Mouse (Mus musculus): ENCODE measurements around the gene Terf2ip.

Gene Terf2ip

DNA sequence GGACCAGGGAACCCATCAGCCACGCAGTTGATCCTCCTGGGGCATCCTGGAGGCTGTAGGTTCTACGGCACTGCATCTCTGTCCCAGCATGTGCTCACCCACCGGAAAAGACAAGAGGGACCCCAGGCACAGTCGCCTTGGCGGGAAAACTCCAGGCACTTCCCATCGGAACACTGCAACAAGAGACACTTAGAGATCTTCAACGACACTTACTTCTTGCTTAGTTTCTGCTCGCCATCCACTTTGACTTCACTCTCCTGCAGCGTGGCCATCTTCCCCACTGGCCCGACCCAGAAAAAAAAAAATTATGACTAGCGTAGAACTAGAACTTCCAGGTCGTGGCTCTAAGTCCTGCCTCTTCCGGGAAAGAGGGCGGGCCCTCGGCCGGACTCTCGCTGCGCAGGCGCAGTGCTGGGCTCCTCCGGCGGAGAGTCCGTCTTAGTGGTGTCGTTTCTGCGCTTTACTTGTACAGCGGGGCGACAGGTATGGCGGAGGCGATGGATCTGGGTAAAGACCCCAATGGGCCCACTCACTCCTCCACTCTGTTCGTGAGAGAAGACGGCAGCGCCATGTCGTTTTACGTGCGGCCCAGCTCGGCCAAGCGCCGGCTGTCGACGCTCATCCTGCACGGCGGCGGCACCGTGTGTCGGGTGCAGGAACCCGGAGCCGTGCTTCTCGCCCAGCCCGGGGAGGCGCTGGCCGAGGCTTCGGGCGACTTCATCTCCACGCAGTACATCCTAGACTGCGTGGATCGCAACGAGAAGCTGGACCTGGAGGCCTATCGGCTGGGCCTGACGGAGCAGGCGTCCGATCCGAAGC lies at the start of gene Terf2ip, which contains the start of gene Kars:
Terf2ip (plus strand) TSS at position 402 of the 819 bp plus-strand sequence.
Kars (minus strand) TSS at position 327 of the 819 bp plus-strand sequence.
- in situ Hi-C loops (cut with MboI), result no loop called here

DNA sequence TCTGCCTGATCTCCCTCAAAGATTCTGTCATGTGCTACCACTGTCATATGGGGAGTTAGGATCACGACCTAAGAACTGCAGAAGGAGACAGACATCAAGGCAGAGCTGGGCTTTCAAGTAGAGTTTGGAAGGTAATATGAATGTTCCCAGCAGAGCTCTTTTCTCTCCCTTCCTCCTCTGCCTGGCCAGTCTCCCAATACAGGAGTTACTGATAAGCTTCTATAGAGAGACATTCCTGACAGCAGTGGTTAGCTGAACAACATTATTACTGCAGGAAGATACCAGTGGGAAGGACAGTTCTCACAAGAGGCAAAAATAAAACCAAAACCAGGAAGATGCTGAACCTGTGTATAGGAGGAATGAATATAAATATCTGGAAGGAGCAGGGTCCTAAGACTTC lies 48.6 kb upstream of the Terf2ip start:
- in situ Hi-C loops (cut with MboI), result no loop called here

DNA sequence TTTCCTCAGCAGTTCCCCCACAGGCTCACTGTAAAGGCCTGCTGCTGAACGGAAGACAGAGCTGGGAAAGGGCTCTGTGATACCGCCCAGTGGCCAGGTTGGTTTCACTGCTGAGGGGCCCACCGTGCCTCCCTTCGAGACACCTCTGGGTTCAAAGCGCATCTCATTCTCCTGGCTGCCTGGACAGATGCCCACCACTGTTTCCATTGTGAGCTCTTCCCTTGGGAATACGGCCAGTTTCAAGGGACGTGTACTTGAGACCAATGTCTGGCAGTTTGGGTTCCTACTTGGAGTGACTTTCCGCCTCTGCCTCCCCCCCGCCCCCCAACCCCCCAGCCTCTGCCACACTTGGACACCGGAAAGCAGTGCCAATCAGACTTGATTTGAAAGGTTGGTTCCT lies 48.1 kb upstream of the Terf2ip start:
- in situ Hi-C loops (cut with MboI), result no loop called here

DNA sequence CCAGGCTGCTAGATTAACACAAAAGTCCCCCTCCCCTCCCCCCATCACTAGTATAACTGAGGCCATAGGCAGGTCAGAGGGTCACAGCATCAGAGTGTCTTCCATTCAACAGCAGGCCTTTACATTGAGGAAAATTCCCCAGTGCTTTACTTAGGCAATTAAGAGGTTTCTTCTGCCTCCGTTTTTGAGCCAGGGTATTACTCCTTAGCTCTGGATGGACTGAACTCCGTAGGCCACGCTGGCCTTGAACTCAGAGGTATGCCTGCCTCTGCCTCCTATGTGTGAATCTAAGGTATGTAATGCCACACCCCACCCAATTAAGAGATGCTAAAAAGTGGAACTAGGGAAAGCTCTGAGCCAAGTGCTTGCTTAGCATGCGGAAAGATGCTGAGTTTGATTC lies 47.7 kb upstream of the Terf2ip start:
- in situ Hi-C loops (cut with MboI), result no loop called here

DNA sequence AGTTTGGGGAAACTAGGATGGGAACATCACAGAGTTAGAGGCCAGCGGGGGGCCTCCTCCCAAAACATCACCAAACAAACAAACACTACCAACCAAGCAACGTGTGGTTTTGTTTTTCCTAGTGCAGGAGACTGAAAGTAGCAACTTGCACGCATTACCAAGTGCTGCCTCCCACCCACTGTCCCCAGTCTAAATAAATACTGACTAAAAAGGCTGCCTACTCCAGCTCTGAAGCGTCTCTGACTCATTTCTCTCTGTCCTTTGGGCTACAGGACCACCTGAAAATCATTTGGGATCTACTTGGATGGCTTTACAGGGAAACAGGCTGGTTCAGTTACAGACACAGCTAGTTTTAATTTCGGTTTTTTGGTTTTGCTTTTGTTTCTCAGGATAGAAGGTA lies 46.8 kb upstream of the Terf2ip start:
- in situ Hi-C loops (cut with MboI), result no loop called here

DNA sequence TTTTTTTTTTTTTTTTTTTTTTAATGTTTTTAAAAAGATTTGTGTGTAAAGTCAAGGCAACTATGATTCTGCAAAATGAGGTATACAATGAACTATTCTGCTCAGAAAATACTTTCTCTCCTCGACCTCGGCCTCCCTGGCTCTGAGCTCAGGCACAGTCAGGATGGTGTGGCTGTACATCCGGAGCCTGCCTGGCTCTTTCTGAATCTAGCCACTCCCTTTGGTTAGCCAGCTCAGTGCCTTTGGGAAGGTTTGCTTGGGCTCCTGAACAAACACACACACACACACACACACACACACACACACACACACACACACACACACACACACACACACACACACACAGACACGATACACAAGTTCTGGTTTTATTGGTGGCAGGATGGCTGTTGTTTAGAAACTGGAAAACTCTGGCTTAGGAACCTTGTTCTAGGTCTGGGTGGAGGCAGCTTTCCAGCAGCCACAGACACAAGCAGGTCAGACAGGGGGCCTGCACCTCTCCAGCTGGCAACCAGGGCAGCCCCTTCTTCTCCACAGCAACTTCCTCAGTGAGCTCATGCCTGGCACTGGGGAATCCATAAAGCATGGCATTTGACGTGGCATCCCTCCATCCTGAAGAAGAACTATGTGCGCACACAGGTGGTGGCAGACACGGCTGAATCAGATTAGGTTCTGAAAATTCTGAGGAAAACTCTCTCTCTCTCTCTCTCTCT lies 46.2 kb upstream of the Terf2ip start:
- in situ Hi-C loops (cut with MboI), result no loop called here

DNA sequence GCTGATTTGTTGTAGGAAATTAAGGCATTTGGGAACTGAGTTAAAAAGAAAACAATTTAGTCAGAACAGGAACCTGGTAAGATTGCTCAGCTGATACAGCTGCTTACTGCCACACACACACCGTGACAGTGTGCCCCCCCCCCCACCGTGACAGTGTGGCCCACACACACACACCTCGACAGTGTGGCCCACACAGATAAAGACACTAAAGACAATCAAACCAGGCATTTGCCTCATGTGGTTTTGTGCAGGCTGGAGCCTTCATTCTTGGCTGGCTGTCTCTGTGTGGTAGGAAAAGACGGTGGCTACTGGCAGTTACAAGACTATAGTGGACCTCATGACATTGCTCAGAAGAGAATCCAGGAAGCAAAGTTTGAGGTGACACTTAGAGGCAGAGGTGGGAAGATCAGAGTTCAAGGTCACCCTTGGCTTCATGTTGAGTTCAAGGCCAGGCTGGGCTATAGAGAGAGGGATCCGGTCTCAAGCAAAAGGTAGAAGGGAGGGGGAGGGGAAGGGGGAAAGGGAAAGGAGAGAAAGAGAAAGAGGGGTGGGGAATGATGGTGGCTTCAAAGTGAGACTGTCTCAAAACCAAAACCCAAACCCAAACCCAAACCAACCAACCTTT lies 43.8 kb upstream of the Terf2ip start:
- in situ Hi-C loops (cut with MboI), result no loop called here

DNA sequence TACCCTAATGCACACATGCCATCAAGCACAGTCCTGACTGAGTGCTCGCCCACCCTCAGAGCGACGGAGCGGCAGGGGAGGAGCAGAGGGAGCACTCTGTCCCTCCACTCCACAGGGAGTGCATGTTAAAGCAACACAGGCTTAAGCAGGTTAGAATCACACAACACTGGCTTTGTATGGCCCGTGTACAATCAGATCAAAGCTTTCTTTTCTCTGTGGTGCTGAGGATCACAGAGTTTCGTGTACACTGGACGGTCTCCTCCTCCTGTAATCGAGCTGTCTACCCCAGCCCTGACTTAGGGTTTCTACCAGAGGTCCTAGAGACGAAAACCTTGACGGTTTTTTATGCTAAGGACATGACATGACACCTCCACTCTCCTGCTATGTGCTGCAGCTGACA lies 42.7 kb upstream of the Terf2ip start:
- in situ Hi-C loops (cut with MboI), result no loop called here

DNA sequence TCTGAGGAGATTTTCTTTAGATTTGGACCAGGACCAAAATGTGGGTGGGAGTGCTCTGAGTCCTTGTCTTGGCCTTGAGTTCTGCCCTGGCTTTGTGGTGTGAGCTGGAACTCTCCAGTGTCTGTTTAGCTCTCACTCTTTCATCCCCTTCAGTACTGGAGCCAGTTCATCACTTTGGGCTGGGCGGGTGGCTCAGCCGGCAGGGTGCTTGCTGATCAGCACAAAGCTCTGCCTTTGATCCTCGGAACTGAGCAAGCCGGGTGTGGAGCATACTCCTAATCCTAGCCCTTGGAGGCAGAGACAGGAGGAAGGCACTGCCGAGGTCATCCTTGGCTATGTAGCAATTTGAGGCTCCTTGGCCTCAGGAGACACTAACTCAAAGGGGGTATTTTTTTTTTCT lies 42.2 kb upstream of the Terf2ip start:
- in situ Hi-C loops (cut with MboI), result no loop called here

DNA sequence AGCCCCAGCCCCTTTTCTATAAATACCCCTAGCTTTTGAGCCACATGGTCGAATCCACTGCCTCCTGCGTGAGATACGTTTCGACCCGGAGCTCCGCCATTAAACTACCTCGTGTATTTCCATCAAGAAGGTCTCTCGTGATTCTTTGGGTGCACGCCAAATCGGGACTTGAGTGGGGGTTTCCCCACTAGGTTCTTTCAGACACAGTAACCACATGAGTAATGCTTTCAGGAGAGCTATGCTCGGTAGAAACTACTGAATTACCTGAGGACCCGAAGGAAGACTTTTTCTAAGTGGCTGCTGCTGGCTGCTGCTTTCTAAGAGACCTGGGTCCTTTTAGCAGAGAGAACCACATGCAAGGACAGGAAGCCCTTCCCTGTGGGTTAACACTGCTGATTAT lies 37.1 kb upstream of the Terf2ip start:
- in situ Hi-C loops (cut with MboI), result no loop called here

DNA sequence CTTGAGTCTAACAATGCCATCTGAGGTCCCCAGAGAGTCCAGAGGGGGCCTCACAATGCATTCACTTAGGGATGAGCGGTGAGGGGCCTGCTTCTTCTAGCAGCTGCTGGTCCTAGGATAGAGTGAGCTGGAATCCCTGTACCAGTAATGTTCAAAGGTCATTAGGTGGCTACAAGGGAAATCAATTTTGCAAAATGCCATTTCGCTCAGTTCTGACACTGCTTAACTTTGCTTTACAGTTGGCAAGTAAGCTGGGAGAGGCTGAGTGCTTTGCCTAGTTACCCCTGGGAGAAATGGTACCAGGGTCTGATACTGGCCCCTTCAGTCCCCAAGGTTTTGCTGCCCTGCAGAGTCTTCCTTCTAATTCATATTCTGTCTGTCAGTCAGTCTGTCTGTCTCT lies 35.5 kb upstream of the Terf2ip start:
- in situ Hi-C loops (cut with MboI), result no loop called here

DNA sequence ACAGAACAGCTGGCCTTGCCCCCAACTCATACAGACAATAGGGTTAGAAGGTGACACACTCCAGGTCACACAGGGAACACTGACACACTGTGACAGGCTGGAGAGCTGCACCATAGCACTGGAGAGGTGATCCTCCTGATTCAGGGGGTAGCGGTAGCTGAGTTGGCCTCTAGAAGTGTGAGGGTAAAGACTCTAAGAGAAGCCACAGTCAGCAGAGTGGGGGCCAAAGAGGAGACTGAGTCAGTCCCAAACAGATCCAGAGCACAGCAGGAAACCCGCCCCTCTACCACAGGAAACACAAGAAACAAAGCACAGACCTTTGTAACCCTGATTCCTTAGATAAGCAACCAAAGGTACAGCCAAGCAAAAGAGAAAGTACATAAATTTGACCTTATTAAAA lies 34.9 kb upstream of the Terf2ip start:
- in situ Hi-C loops (cut with MboI), result no loop called here

DNA sequence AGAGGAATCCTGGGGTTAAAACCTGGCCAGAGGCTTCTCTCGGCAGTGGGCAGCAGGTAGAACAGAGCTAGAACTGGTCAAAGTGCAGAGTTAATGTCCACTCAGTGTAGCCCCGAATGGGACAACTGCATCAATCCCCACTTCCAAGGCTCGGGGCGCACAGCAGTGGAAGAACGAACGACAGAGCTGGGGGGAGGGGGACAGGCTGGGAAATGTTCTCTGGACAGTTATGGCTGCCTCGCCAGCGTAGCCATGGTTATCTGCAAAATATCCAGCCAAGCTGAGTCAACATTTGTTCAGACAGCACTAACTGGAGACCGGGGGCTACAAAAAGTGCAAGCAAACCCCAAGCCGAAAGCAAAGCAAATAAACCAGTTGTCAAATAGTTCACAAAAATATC lies 33.1 kb upstream of the Terf2ip start:
- in situ Hi-C loops (cut with MboI), result no loop called here

DNA sequence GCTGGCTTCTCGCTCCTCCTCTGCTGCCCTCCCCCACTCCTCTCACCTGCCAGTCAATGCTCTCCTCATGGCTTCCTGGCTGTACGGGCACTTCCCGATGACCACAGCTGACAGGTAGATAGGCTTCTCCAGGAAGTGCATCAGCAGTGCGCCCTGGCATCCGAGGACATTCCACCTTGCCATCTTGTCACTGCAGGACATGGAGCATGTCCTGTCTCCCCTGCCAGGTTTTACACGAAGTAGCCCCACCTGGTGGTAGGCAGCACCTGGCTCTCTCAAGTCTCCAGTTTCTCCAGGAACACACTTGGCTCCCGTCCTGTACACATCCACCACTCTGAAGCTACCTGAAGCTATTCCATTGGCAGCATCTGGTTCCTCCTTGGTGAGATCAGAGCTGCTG lies 29.1 kb upstream of the Terf2ip start:
- in situ Hi-C loops (cut with MboI), result no loop called here

DNA sequence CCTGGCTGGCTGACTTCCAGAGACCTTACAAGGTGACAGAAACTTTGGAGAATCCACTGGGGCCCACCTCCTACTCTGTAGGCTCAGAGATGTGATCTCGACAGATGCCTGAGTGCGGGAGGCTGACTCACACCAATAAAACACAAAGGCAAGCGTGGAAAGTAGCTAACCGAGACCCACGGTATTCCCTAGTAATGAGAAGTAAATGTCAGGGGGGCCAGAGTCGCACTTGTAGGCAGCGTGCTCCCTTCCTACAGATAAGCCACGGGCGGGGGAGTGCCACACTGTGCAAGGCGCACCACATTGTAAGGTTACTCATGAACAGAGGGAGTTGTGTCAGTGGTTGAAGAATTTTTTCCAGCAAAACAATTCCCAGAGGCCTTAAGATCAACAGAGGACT lies 26.7 kb upstream of the Terf2ip start:
- in situ Hi-C loops (cut with MboI), result no loop called here

DNA sequence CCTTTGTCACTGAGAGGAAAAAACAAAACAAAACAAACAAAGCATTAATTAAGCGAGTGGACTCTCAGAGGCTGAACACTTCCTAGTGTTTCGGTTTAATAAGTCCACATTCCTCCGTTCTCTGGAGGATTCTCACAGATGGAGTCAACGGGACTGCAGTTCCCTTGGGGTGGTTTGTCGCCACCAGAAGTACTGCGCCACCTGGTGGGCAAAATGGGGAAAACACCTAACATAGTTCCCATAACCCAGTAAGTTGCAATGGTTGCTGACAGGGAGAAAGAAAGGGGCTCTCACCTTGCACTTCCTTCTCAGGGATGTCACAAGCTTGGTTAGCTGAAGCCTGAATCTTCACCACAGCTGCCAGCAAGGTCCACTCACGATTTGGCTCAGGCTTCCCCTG lies 21.3 kb upstream of the Terf2ip start:
- in situ Hi-C loops (cut with MboI), result no loop called here

DNA sequence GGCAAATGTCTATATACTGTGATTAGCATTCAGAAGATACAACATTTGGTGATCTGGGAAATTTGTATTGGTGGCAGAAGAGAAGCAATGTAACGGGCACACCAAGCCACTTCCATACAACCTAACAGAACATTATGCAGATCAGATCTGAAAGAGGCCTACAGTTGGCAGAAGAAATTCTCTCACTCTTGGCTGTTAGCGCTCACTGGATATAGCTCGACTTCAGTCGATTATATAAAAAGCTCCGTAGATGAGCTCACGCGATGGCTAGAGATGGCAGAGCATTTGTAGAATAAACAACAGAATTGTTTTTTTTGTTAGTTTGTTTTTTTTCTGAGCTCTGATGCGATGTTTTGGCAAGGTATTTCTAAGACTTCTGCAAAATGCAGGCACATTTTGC lies 19.9 kb upstream of the Terf2ip start:
- in situ Hi-C loops (cut with MboI), result no loop called here

DNA sequence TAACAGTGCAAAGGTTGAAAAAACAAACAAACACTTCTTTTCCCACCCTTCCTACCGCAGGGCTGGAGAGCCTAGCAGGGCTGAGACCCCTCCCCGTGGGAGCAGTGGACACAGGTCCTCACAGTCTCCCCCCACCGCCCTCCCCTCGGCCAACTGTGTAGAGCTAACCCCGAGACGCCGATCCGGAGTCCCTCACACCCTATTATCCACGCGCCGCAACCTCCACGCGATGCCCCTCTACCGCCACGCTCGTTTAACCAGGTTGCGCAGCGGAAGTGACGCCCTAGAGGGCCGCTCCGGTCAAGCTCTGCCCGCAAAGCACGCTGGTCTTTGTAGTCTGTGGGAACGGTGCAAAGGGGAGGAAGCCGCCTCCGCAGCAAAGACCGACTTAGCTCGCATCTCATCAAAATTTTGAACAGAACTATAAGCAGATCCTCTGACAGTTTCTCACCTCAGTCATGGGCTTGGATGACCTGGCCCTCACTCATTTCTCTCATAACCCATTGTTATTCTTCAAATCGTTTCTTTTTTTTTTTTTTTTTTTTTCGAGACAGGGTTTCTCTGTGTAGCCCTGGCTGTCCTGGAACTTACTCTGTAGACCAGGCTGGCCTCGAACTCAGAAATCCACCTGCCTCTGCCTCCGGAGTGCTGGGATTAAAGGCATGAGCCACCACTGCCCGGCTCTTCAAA lies 19.0 kb upstream of the Terf2ip start, which contains the start of gene Adat1:
Adat1 (minus strand) TSS at position 290 of the 690 bp plus-strand sequence.
- in situ Hi-C loops (cut with MboI), result no loop called here

DNA sequence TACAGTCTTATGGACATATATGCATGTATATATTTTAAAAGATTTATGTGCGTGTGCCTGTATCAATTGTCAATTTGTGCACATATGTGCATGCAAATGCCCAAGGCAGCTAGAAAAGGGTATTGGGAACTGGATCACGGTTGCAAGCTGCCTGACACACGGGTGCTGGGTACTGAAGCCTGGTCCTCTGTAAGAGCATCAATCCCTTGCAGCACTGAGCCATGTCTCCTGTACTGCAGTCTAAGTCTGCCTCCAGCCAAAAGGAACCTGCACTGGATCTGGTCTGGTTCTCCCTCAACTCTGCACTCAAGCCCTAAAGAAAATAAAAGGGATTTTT lies 18.5 kb upstream of the Terf2ip start:
- in situ Hi-C loops (cut with MboI), result no loop called here

DNA sequence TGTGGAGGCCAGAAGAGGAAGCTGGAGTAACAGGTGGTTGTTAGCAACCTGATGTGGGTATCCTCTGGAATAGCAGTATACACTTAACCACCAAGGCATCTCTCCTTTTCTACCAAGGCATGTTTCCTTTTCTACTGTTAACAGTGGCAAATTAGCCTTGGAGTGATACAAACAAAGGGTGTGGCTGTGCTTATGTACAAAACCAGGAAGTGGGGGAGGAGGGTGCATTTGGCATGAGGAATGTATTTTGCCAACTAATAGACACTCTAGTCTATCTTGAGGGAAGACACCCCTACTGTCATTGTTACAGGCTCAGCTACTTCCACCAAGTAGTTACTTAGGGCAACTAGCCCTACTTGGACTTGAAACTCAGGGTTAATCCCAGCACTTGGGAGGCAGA lies 6.4 kb upstream of the Terf2ip start:
- in situ Hi-C loops (cut with MboI), result no loop called here

DNA sequence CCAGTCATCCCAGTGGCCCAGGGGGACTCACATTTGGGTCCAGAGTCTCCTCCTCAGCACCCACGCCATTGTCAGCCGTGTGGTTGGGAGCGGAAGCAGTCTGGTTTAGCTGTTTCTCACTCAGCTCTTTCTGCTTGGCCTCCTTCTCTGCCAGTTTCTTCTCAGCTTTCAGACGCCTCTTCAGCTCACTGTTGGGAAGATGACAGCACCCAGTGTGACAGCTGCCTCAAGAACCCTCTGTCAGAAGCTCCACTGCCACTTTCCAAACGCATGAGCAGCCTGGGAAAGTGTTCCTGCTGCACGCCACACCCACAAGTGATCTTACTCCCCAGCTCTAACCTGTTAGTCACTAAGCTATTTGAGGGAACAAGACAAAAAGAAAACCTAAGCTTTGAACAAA lies 5.6 kb upstream of the Terf2ip start:
- in situ Hi-C loops (cut with MboI), result no loop called here

DNA sequence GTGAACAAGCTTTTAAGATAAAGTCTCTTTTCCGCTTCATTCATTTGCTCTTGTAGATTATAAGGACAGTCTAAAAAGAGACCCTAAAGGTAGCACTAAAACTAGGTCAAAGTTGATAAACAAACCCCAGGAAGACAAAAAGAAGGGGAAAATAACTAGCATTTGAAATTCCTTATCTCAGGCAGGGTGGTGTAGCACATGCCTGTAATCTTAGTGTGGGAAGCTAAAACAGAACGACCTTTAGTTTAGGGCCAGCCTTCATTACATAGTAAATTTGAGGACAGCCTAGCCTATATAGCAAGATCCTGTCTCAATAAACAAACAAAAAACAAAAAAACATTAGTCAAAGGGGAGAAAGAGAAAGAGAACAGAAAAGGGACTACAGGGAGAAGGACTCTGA lies 3.5 kb upstream of the Terf2ip start:
- in situ Hi-C loops (cut with MboI), result no loop called here
